Mouse (Mus musculus): ENCODE results near the gene Nktr. TPM values are rescaled to one million over a fixed set of nuclear protein-coding genes. Genes with fewer than 3 reads are reported as not detected.

Gene Nktr
- total RNA-seq, 2 experiments from 2014 or later: 36.5 to 57.9 TPM

DNA sequence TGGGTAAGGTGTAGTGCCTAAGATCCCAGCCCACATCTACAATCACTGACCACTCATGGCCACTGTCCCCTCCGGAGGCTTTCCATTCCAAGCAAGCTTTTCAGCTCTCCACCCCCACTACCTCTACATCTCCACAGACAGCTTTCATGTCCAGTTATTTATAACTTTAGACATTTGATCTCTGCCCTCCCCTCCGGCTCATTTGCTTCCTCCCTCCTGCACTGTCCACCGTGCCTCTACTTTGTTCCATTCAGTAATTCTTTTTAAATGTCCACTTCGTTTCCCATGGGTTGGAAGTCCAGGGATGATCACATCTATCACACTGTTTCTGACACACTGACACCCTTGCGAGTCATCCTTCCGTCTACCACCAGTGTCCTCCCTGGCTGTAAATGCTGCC lies 11.2 kb upstream of the Nktr start:
- DNase-seq: no peak

DNA sequence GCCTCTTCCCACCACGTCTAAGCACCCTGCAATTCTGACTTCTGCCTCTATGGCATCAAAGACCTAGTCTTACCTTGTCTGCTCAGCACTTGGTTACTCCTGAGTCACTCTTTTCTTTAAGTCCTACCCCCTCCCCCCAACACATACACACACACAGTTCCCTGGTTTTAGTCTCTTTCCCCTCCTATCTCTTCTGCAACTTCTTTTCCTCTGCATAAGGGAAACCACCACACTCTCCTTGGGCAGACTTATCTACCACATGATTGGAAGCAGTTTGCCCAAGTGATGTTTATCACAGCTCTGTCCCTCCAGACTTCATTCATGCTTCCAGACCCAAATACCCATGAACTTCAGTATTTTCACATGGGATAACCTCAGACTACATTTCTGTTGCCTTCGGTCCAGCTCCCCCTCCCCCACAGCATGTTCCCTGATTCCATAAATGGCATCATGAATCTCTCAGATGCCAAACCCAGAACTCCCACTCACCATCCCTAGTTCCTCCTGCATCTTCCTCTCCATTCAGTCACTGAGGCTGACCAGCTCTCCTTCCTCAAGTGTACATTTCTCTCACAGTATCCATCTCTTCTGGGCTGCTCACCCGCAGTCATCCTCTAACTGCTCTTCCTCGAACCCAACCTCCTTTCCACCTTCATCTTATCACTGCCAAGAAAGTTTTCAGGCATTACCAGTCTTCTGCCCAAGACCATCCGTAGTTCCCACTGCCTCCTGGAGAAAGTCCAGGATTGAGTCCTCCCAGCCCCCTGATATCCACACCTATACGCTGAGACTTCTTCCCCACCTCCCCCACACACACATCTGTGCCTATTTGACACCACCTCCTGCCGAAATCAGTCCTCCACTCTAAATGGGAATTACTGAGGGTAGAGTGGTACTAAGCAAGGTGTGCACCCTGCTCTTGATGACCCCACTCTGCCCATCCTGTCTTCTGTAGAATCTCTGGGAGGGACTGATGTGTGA lies 10.2 kb upstream of the Nktr start:
- DNase-seq: no peak

DNA sequence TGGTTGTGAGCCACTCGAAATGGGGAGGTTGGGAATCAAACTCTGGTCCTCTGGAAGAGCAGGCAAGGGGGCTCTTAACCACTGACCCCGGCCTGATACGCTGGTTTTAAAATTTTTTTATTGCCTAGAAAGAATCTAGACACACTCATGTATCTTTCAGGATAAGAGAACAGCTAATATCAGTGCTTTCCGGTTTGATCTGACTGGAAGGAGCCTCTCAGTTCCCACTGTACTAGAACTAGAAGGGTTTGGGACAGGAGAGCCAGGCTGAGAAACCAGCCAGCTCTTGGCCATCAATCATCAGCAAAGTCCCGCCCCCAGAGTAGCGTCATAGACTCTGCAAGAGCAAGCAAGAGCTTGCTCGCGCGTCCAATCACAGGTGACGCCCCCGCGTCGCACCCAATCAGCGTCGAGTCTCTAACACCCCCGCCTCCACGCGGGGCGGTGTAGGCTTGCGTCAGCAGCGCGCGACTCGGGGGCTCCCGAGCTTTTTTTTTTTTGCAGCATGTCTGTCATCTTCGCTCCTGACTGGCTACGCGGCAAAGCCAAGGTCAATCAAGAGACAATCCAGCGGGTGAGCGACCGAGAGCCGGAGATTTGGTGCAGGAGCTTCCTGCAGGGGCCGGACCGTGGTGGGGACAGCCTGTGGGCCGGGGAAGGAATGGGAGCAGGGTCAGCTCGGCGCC lies 8.9 kb upstream of the Nktr start, which contains the start of gene Ss18l2:
TSS of gene Ss18l2 (plus strand) at position 432 of the 686 bp plus-strand sequence.
- peak; percentile 98 for DNase-seq

GRCm38 (mm10) chr9:121710584-121710975 lies 8.4 kb upstream of the Nktr start:
- no peak for DNase-seq

DNA sequence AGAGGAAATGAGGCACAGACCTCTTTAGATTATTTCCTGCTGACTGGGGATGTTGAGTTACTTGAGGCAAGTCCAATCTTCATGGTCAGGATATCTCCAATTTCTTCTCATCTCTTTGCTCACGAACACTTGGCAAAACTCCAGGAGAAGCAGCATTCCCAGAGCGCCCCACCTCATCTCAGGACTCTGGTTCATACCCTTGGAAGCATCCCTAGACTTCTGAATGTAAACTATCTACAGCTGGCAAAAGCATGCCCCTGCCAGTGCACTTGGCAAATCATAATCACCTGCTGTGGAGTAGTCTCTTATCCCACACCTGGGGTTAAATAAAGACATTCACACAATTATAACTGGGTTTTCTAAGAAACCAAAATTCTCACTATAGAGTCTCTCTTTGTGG lies 1.9 kb upstream of the Nktr start:
- DNase-seq: no peak

DNA sequence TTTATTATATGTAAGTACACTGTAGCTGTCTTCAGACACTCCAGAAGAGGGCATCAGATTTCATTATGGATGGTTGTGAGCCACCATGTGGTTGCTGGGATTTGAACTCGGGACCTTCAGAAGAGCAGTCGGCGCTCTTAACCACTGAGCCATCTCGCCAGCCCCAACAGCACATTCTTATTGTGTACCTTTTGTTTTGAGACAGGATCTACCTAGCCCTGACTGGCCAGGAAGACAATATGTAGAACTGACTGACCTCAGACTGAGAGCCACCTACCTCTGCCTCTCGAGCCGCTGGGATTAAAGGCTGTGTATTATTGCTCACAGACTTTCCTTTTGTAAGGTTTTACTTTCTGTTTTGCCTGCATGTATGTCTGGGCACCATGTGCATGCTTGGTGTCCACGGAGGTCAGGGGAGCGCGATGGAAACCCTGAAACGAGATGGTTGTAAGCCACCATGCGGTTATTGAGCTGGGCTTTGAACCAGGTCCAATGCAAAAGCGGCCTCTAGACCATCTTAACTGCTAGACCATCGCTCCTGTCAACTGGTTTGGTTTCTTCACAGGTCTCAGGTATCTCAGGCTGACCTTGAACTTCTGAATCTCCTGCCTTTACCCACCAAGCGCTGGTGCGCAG lies 781 bp upstream of the Nktr start:
- peak; percentile 22 for DNase-seq

DNA sequence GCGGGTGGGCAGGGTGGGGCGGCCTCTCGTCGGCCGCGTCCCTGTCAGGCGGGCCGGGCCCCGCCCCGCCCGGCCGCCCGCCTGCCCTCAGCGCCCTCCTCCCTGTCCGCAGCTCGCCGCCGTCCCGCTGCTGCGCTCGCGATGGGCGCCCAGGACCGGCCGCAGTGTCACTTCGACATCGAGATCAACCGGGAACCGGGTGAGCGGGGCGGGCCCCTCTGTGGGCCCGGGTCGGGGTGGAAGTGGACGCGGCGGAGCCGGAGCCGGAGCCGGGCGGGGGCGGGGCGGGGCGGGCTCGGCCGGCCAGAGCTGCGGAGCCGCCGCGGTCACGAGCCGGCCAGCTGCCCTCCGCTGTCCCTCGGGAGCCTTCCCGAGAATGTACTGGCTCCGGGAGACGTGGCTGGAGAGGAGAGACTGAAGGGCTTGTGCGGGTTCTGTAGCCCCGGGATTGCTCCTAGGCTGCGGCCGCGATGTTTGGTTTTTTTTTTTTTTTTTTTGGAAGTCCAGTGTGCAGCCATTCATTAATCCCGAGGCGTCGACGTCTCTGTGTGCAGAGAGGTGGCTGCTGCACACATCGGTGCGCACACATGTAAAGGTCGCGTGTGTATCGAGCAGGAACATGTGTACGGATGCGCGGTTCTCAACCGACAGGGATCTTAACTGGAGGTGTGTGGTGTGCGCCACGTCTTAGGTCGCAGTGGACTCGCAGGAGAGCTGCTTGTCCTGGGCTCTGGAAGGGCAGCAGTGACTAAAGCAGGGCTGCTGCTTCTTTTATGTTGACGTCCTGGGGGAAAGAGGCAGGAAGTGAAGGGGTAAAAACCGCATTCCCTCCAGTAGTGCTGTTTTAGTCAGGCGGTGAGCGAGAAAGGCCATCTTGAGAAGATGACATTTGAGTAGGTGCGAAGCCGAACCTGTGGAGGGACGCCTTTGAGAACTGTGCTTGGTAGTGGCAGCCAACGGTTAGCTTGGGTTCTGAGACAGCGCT lies 670 bp downstream of the Nktr start:
- DNase-seq: peak; percentile 69

GRCm38 (mm10) chr9:121740490-121740889 lies 21.5 kb downstream of the Nktr start:
- DNase-seq: no peak

DNA sequence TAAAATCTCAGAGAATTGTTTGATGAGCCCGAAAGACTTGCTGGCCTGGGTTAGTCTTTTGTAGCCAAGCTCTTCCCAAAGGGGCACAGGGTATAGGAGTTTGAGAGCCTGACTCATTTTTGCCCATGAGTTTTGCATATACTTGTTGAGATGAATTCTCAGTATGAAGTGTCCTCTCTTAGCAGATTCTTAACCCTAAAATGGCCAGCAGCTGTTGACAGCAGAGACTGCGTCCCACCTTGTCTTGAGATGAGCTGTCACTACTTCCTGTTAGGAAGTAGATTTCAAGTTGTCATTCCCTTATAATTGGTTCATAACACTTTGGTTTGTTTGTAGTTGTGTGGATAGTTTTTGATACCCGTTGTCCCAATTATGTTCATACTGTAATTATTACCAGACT lies 22.2 kb downstream of the Nktr start:
- DNase-seq: no peak

- no peak for DNase-seq
Observed at GRCm38 (mm10) chr9:121744051-121744450, 25.1 kb downstream of the Nktr start.

DNA sequence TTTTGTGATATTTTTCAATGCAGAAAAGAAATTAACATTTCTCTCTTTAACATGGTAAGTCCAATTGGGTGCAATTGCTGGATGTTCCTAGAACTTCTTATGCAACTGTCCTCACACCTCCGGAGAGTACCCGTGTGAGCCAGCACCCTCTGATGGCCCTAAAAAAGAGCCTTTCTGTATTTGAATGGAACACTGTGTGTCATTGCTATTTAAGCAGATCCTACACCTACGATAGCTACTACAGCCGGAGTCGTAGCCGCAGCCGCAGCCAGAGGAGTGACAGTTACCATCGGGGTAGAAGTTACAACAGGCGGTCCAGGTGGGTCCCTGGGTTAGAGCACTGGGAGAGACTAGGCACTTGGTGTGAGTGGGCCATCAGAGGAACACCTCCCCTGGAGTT lies 33.8 kb downstream of the Nktr start:
- DNase-seq: no peak

DNA sequence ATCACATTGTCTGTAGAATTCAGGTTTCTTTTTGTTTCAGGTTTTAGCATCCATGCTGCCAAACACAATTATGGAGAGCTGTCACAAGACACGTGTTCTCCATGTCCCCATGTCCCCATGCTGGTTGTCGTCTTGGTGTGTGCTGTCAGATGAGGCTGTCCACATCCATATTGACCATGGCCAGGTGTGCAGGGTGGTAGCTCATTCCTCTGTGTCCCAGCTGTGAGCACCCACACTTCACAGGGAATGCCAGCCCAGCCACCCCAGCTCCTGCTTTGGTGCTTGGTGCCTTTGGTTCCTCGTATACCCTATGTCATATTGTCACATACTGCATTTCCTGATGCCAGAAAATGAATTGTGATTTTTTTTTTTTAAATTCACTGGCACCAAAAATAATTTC lies 35.7 kb downstream of the Nktr start:
- DNase-seq: no peak

DNA sequence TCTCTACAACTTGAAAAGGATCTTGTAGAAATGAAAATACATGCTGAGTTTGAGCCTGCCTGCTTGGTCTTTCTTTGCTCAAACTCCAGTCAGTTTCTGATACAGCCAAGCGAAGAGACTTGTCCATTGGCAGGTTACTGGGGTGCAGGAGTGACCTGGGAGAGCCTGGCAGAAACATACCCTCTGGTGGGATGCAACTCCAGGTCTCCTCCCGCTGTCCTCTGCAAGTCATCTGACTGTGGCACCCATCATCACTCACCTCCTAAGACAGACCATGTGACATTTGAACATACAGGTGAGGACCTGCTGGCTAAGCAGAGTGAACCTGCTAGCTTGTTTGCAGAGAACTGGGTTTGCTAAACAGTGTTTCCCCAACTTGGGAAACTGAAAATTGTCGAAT lies 37.8 kb downstream of the Nktr start:
- DNase-seq: no peak

GRCm38 (mm10) chr9:121757432-121757831 lies 38.5 kb downstream of the Nktr start:
- DNase-seq: no peak

DNA sequence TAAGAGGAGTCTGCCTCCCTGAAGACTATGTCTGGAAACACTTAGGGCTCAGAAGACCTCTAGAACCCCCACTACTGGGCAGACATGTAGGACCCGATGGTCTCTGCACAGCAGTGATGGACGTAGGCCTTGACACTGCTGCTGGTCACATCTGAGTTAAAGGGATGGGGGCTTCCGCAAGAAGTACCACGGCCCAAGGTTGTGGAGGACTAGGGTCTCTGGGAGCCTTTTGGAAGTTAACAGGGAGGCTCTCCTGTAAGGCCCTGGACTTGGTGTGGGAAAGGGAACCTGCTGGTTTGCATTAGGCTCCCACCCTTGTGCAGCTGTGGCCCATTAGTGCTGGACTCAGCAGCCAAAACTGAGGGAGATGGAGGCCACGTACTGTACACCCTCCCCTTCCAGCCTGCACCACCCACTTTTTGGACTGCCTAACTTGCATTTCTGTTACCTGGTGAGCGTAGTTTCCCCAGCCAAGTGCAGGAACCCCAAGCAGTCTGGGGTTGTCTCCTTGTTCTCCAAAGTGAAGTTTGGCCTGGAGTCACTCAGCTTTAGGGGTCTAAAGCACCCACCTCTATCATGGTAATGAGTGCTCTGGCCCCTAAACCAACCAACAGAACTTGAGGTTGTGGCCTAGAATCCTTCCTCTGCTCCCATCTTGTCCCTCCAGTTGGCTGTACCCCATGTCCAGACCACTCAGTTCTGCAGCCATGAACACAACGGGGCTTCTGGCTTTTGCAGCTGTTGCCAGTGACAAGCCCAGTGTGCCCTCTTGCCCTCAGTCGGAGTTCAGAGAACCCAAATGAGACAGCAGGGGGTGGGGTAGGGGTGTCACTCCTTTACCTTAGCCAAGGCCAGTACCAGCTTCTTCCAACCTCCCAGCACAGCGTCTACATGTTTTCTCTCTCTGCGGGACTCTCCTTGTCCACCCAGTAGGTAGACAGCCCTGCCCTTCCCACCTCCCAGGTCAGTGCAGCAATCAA lies 39.2 kb downstream of the Nktr start:
- peak; percentile 47 for DNase-seq

- peak; percentile 77 for DNase-seq
Observed at GRCm38 (mm10) chr9:121759091-121760081, 40.4 kb downstream of the Nktr start, which contains the start of gene Zfp651. Gene Zfp651, plus strand, starts transcription at chr9:121759330.

- DNase-seq: peak; percentile 86
Observed at GRCm38 (mm10) chr9:121760271-121761090, 41.5 kb downstream of the Nktr start.

- DNase-seq: no peak
Observed at GRCm38 (mm10) chr9:121761091-121761665, 42.2 kb downstream of the Nktr start.
